Mouse (Mus musculus): ENCODE data around the gene Olfr959. TPM values are rescaled to one million over a fixed set of nuclear protein-coding genes. Genes with fewer than 3 reads are reported as not detected.

Olfr959 gene
- total and polyA plus RNA-seq, 3 experiments, result not detected

DNA sequence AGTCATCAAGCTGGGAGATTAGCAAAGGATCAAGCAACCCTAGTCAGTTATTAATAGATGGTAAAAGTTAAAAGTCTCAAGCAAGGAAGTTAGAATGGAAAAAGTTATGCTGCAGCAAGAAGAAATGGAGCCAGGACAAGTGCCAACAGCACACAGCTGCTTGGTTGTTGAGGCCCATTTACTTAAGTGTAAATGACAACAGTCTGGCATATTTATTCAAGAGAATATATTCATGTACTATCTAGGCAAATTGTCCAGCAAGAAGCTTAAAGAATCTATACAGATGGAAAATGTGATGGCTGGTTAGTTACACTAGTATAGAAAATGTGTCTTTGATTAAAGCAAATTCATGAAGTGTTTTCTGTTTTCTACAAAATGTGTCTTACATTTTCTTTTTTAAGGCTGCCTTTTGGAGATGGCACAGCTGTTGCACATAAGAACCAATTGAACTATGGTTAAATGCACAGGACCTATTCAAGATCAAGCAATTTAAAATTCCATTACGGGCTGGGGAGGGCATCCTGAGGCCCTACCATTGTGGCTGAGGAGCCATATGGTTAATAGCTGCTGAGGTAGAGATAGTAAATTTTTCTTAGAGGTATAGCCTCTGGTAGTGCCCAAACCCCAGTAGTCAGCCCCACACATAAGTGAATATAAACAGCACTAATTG is 51.6 kb downstream of the Olfr959 start:
- no peak for TF ChIP-seq SIN3A (IDR thresholded peaks at IDR 0.05; ENCODE audit: low read length)
- TF ChIP-seq ZMIZ1 (IDR thresholded peaks at IDR 0.05; ENCODE audit: low read depth, low read length), result no peak
- TF ChIP-seq ZC3H11A (IDR thresholded peaks at IDR 0.05; ENCODE audit: low read depth, low read length), result no peak
- no peak for TF ChIP-seq CHD2 (IDR thresholded peaks at IDR 0.05; ENCODE audit: low read length)
- TF ChIP-seq POLR2A (IDR thresholded peaks at IDR 0.05; ENCODE audit: control insufficient read depth in 1 of 2, insufficient read depth in 1 of 2, low read depth in 1 of 2, low read length in 2 of 2, poor library complexity in 1 of 2), result no peak
- TF ChIP-seq MYB (IDR thresholded peaks at IDR 0.05; ENCODE audit: low read depth, low read length), result no peak
- no peak for TF ChIP-seq ELF1 (IDR thresholded peaks at IDR 0.05; ENCODE audit: low read depth, low read length)
- TF ChIP-seq MAZ (IDR thresholded peaks at IDR 0.05; ENCODE audit: low read depth, low read length), result no peak
- no peak for TF ChIP-seq JUND (IDR thresholded peaks at IDR 0.05; ENCODE audit: low read depth, low read length)
- no peak for TF ChIP-seq MEF2A (IDR thresholded peaks at IDR 0.05; ENCODE audit: extremely low read depth, insufficient replicate concordance, low read depth, low read length, poor library complexity, severe bottlenecking)
- TF ChIP-seq ZKSCAN1 (IDR thresholded peaks at IDR 0.05; ENCODE audit: low read depth, low read length), result no peak
- no peak for TF ChIP-seq UBTF (IDR thresholded peaks at IDR 0.05; ENCODE audit: borderline replicate concordance, insufficient read depth, low read depth, low read length)
- no peak for TF ChIP-seq USF2 (IDR thresholded peaks at IDR 0.05; ENCODE audit: borderline replicate concordance in 1 of 2, insufficient read depth in 1 of 2, low read depth in 1 of 2, low read length in 2 of 2)
- no peak for TF ChIP-seq CTCF (IDR thresholded peaks at IDR 0.05 in 2 of 3, conservative IDR thresholded peaks at IDR 0.05 in 1 of 3; ENCODE audit: control insufficient read depth in 1 of 3, insufficient read depth in 1 of 3, low read depth in 2 of 3, low read length in 3 of 3, poor library complexity in 1 of 3, severe bottlenecking in 1 of 3)
- TF ChIP-seq E2F4 (IDR thresholded peaks at IDR 0.05; ENCODE audit: borderline replicate concordance, low read depth, low read length), result no peak
- no peak for TF ChIP-seq GATA1 (IDR thresholded peaks at IDR 0.05; ENCODE audit: low read depth, low read length)
- no peak for TF ChIP-seq ZNF384 (IDR thresholded peaks at IDR 0.05; ENCODE audit: low read depth, low read length)
- TF ChIP-seq RAD21 (IDR thresholded peaks at IDR 0.05; ENCODE audit: low read depth, low read length), result no peak
- TF ChIP-seq MYC (IDR thresholded peaks at IDR 0.05; ENCODE audit: low read depth, low read length), result no peak
- Histone ChIP-seq H3K27me3 (ENCODE audit: control insufficient read depth in 1 of 2, insufficient read depth in 2 of 2, low read length in 2 of 2) (no peaks in the 10 kb centered on the region), H3K9me3 (replicated peaks; ENCODE audit: insufficient read depth, low read length) (no peaks in the 10 kb centered on the region), H3K79me2 (ENCODE audit: control insufficient read depth, insufficient read depth, low read length, poor library complexity) (no peaks in the 10 kb centered on the region), H3K4me3 (ENCODE audit: control insufficient read depth in 1 of 2, insufficient read depth in 1 of 2, low read depth in 2 of 2, low read length in 2 of 2) (no peak overlapping the region), H3K36me3 (ENCODE audit: control insufficient read depth in 1 of 2, insufficient read depth in 2 of 2, low read length in 2 of 2) (no peaks in the 10 kb centered on the region), H3K4me1 (ENCODE audit: control insufficient read depth in 1 of 2, insufficient read depth in 2 of 2, low read length in 2 of 2) (no peaks in the 10 kb centered on the region), H3K9ac (ENCODE audit: control insufficient read depth, low read depth, low read length, poor library complexity, severe bottlenecking) (no peak overlapping the region), H3K27ac (ENCODE audit: control insufficient read depth, low read depth, low read length) (no peak overlapping the region)
- no peak for DNase-seq (ENCODE audit: low read depth, low spot score)

Other genes with a start within 250 kb of the Olfr959 start
- not detected in 2 replicates for gene Olfr948, start 249.5 kb downstream of the Olfr959 start, total RNA-seq (2012; rRNA removed)
- gene Olfr948, start 249.5 kb downstream of the Olfr959 start, polyA plus RNA-seq (2012; ENCODE audit: insufficient read depth in 1 of 2, insufficient read length in 2 of 2, low read depth in 1 of 2, low replicate concordance in 2 of 2, missing spikeins in 1 of 2), result not detected
- gene Olfr951, start 188.2 kb downstream of the Olfr959 start, total RNA-seq (2012; rRNA removed), result not detected in 2 replicates
- not detected for gene Olfr951, start 188.2 kb downstream of the Olfr959 start, polyA plus RNA-seq (2012; ENCODE audit: insufficient read depth in 1 of 2, insufficient read length in 2 of 2, low read depth in 1 of 2, low replicate concordance in 2 of 2, missing spikeins in 1 of 2)
- not detected in 2 replicates for gene Olfr952, start 148.4 kb downstream of the Olfr959 start, total RNA-seq (2012; rRNA removed)
- gene Olfr952, start 148.4 kb downstream of the Olfr959 start, polyA plus RNA-seq (2012; ENCODE audit: insufficient read depth in 1 of 2, insufficient read length in 2 of 2, low read depth in 1 of 2, low replicate concordance in 2 of 2, missing spikeins in 1 of 2), result not detected
- not detected in 2 replicates for gene Olfr954, start 118.9 kb downstream of the Olfr959 start, total RNA-seq (2012; rRNA removed)
- gene Olfr954, start 118.9 kb downstream of the Olfr959 start, polyA plus RNA-seq (2012; ENCODE audit: insufficient read depth in 1 of 2, insufficient read length in 2 of 2, low read depth in 1 of 2, low replicate concordance in 2 of 2, missing spikeins in 1 of 2), result not detected
- gene Olfr955, start 103.6 kb downstream of the Olfr959 start, total RNA-seq (2012; rRNA removed), result not detected in 2 replicates
- gene Olfr955, start 103.6 kb downstream of the Olfr959 start, polyA plus RNA-seq (2012; ENCODE audit: insufficient read depth in 1 of 2, insufficient read length in 2 of 2, low read depth in 1 of 2, low replicate concordance in 2 of 2, missing spikeins in 1 of 2), result not detected
- gene Olfr44, start 81.6 kb downstream of the Olfr959 start, total RNA-seq (2012; rRNA removed), result not detected in 2 replicates
- gene Olfr44, start 81.6 kb downstream of the Olfr959 start, polyA plus RNA-seq (2012; ENCODE audit: insufficient read depth in 1 of 2, insufficient read length in 2 of 2, low read depth in 1 of 2, low replicate concordance in 2 of 2, missing spikeins in 1 of 2), result not detected
- not detected in 2 replicates for gene Olfr957, start 59.8 kb downstream of the Olfr959 start, total RNA-seq (2012; rRNA removed)
- gene Olfr957, start 59.8 kb downstream of the Olfr959 start, polyA plus RNA-seq (2012; ENCODE audit: insufficient read depth in 1 of 2, insufficient read length in 2 of 2, low read depth in 1 of 2, low replicate concordance in 2 of 2, missing spikeins in 1 of 2), result not detected
- gene Olfr958, start 21.5 kb downstream of the Olfr959 start, total RNA-seq (2012; rRNA removed), result not detected in 2 replicates
- gene Olfr958, start 21.5 kb downstream of the Olfr959 start, polyA plus RNA-seq (2012; ENCODE audit: insufficient read depth in 1 of 2, insufficient read length in 2 of 2, low read depth in 1 of 2, low replicate concordance in 2 of 2, missing spikeins in 1 of 2), result not detected
- gene AW551984, start 28.8 kb upstream of the Olfr959 start, total RNA-seq (2012; rRNA removed), result not detected in 2 replicates
- gene AW551984, start 28.8 kb upstream of the Olfr959 start, polyA plus RNA-seq (2012; ENCODE audit: insufficient read depth in 1 of 2, insufficient read length in 2 of 2, low read depth in 1 of 2, low replicate concordance in 2 of 2, missing spikeins in 1 of 2), result not detected
- gene Olfr148, start 35.1 kb upstream of the Olfr959 start, total RNA-seq (2012; rRNA removed), result not detected in 2 replicates
- gene Olfr148, start 35.1 kb upstream of the Olfr959 start, polyA plus RNA-seq (2012; ENCODE audit: insufficient read depth in 1 of 2, insufficient read length in 2 of 2, low read depth in 1 of 2, low replicate concordance in 2 of 2, missing spikeins in 1 of 2), result not detected
- not detected in 2 replicates for gene Olfr960, start 45.8 kb upstream of the Olfr959 start, total RNA-seq (2012; rRNA removed)
- not detected for gene Olfr960, start 45.8 kb upstream of the Olfr959 start, polyA plus RNA-seq (2012; ENCODE audit: insufficient read depth in 1 of 2, insufficient read length in 2 of 2, low read depth in 1 of 2, low replicate concordance in 2 of 2, missing spikeins in 1 of 2)
- gene Olfr961, start 69.5 kb upstream of the Olfr959 start, total RNA-seq (2012; rRNA removed), result not detected in 2 replicates
- gene Olfr961, start 69.5 kb upstream of the Olfr959 start, polyA plus RNA-seq (2012; ENCODE audit: insufficient read depth in 1 of 2, insufficient read length in 2 of 2, low read depth in 1 of 2, low replicate concordance in 2 of 2, missing spikeins in 1 of 2), result not detected
- not detected in 2 replicates for gene Olfr963, start 91.6 kb upstream of the Olfr959 start, total RNA-seq (2012; rRNA removed)
- gene Olfr963, start 91.6 kb upstream of the Olfr959 start, polyA plus RNA-seq (2012; ENCODE audit: insufficient read depth in 1 of 2, insufficient read length in 2 of 2, low read depth in 1 of 2, low replicate concordance in 2 of 2, missing spikeins in 1 of 2), result not detected
- not detected in 2 replicates for gene Olfr149, start 131.5 kb upstream of the Olfr959 start, total RNA-seq (2012; rRNA removed)
- gene Olfr149, start 131.5 kb upstream of the Olfr959 start, polyA plus RNA-seq (2012; ENCODE audit: insufficient read depth in 1 of 2, insufficient read length in 2 of 2, low read depth in 1 of 2, low replicate concordance in 2 of 2, missing spikeins in 1 of 2), result not detected
- gene Olfr965, start 135.8 kb upstream of the Olfr959 start, total RNA-seq (2012; rRNA removed), result not detected in 2 replicates
- gene Olfr965, start 135.8 kb upstream of the Olfr959 start, polyA plus RNA-seq (2012; ENCODE audit: insufficient read depth in 1 of 2, insufficient read length in 2 of 2, low read depth in 1 of 2, low replicate concordance in 2 of 2, missing spikeins in 1 of 2), result not detected
- gene Olfr150, start 155.4 kb upstream of the Olfr959 start, total RNA-seq (2012; rRNA removed), result not detected in 2 replicates
- gene Olfr150, start 155.4 kb upstream of the Olfr959 start, polyA plus RNA-seq (2012; ENCODE audit: insufficient read depth in 1 of 2, insufficient read length in 2 of 2, low read depth in 1 of 2, low replicate concordance in 2 of 2, missing spikeins in 1 of 2), result not detected
- not detected in 2 replicates for gene Olfr967, start 170.7 kb upstream of the Olfr959 start, total RNA-seq (2012; rRNA removed)
- gene Olfr967, start 170.7 kb upstream of the Olfr959 start, polyA plus RNA-seq (2012; ENCODE audit: insufficient read depth in 1 of 2, insufficient read length in 2 of 2, low read depth in 1 of 2, low replicate concordance in 2 of 2, missing spikeins in 1 of 2), result not detected
- not detected in 2 replicates for gene Olfr968, start 207.7 kb upstream of the Olfr959 start, total RNA-seq (2012; rRNA removed)
- gene Olfr968, start 207.7 kb upstream of the Olfr959 start, polyA plus RNA-seq (2012; ENCODE audit: insufficient read depth in 1 of 2, insufficient read length in 2 of 2, low read depth in 1 of 2, low replicate concordance in 2 of 2, missing spikeins in 1 of 2), result not detected
- gene Olfr969, start 215.4 kb upstream of the Olfr959 start, total RNA-seq (2012; rRNA removed), result not detected in 2 replicates
- gene Olfr969, start 215.4 kb upstream of the Olfr959 start, polyA plus RNA-seq (2012; ENCODE audit: insufficient read depth in 1 of 2, insufficient read length in 2 of 2, low read depth in 1 of 2, low replicate concordance in 2 of 2, missing spikeins in 1 of 2), result not detected
- gene Olfr970, start 233.3 kb upstream of the Olfr959 start, total RNA-seq (2012; rRNA removed), result not detected in 2 replicates
- not detected for gene Olfr970, start 233.3 kb upstream of the Olfr959 start, polyA plus RNA-seq (2012; ENCODE audit: insufficient read depth in 1 of 2, insufficient read length in 2 of 2, low read depth in 1 of 2, low replicate concordance in 2 of 2, missing spikeins in 1 of 2)

Measured in MEL (cell line).